ENCODE assay signal across 15 mouse cellular contexts in the genomic region with DNA sequence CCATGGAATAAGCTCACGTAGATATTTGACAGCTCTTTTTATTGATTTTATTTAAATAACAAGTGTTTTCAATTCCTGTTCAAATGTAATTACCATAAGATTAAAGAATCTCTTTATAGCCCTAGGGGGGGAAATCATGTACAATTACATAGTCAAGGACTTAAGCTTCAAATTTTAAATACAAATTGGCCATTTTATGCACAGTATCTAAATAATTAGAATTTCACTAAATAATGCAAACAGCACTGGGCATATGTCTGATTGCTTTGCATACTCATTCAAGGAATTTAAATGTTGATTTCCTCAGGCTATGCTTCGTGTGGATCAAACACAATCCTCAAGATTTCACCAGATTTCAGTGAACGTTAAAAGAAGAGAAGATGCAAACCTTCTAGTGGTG.
"Had no signal": no experiment of that assay in that cellular context is flagged by ENCODE, and none has a peak within 500 bp of the region (broad histone marks: within the 10 kb centered on the region; RNA-seq: fewer than 3 reads in every experiment).

No protein-coding gene starts in this region.

- H3K9ac ChIP-seq: neural tube, embryonic 15.5 days; stomach, embryonic 15.5 days had no signal

- H3K27me3 ChIP-seq: neural tube, embryonic 15.5 days; stomach, embryonic 15.5 days had no signal

- H3K4me2 ChIP-seq: neural tube, embryonic 15.5 days; stomach, embryonic 15.5 days had no signal

- H3K4me3 ChIP-seq: neural tube, embryonic 15.5 days; stomach, embryonic 15.5 days had no signal

- H3K4me1 ChIP-seq: neural tube, embryonic 15.5 days; stomach, embryonic 15.5 days had no signal

- H3K9me3 ChIP-seq: neural tube, embryonic 15.5 days; stomach, embryonic 15.5 days had no signal

- DNase-seq: retina, postnatal 1 day; right cerebral cortex, adult 18-20 months; right cerebral cortex, postnatal 14 days; right cerebral cortex, postnatal 25 days; right cerebral cortex, postnatal 4 days; spleen, adult 18-20 months; thymus, adult 18-20 months; thymus, adult 2 months; thymus, postnatal 14 days; thymus, postnatal 25 days; thymus, postnatal 36 days; thymus, postnatal 4 days had no signal

- H3K27ac ChIP-seq: neural tube, embryonic 15.5 days; stomach, embryonic 15.5 days; stomach, postnatal 0 days had no signal

- H3K36me3 ChIP-seq: neural tube, embryonic 15.5 days; stomach, embryonic 15.5 days had no signal
